Mouse (Mus musculus): Measurements from ENCODE around the gene 4930524B15Rik.
"Not testable (repeated sequence)": the region's sequence is repeated elsewhere in the genome, so short reads cannot be mapped to it uniquely, and the experiment has no call there.

Gene 4930524B15Rik

GRCm38 (mm10) chr11:31965256-31966134 is at the start of gene 4930524B15Rik:
Gene 4930524B15Rik, plus strand, starts transcription at chr11:31965592.
- DNase-seq, result peak; percentile 19

- DNase-seq, result no peak
These were observed 47.6 kb upstream of the 4930524B15Rik start for GRCm38 (mm10) chr11:31917769-31918168.

- no peak for DNase-seq
These were observed 35.3 kb upstream of the 4930524B15Rik start for GRCm38 (mm10) chr11:31930051-31930450.

- no peak for DNase-seq
These were observed 29.7 kb upstream of the 4930524B15Rik start for GRCm38 (mm10) chr11:31935652-31936051.

GRCm38 (mm10) chr11:31936910-31937525 is 28.4 kb upstream of the 4930524B15Rik start:
- no peak for DNase-seq

GRCm38 (mm10) chr11:31940898-31941639 is 24.3 kb upstream of the 4930524B15Rik start:
- no peak for DNase-seq

GRCm38 (mm10) chr11:31941640-31942638 is 23.5 kb upstream of the 4930524B15Rik start:
- DNase-seq, result peak; percentile 24

GRCm38 (mm10) chr11:31945471-31945870 is 19.9 kb upstream of the 4930524B15Rik start:
- DNase-seq, result no peak

- DNase-seq, result no peak
These were observed 16.7 kb upstream of the 4930524B15Rik start for GRCm38 (mm10) chr11:31948462-31949330.

- DNase-seq, result peak; percentile 82
These were observed 16.0 kb upstream of the 4930524B15Rik start for GRCm38 (mm10) chr11:31949331-31949785.

GRCm38 (mm10) chr11:31960071-31960470 is 5.3 kb upstream of the 4930524B15Rik start:
- no peak for DNase-seq

- no peak for DNase-seq
These were observed 1.4 kb upstream of the 4930524B15Rik start for GRCm38 (mm10) chr11:31963993-31964392.

GRCm38 (mm10) chr11:31974132-31974531 is 8.7 kb downstream of the 4930524B15Rik start:
- no peak for DNase-seq

GRCm38 (mm10) chr11:31974826-31975225 is 9.4 kb downstream of the 4930524B15Rik start:
- no peak for DNase-seq

GRCm38 (mm10) chr11:31975678-31976077 is 10.3 kb downstream of the 4930524B15Rik start:
- DNase-seq, result no peak

- DNase-seq, result no peak
These were observed 10.7 kb downstream of the 4930524B15Rik start for GRCm38 (mm10) chr11:31976137-31976536.

GRCm38 (mm10) chr11:31980089-31980488 is 14.7 kb downstream of the 4930524B15Rik start:
- not testable (repeated sequence) for DNase-seq

GRCm38 (mm10) chr11:31981830-31982229 is 16.4 kb downstream of the 4930524B15Rik start:
- no peak for DNase-seq

GRCm38 (mm10) chr11:31982247-31982943 is 17.0 kb downstream of the 4930524B15Rik start:
- DNase-seq, result not testable (repeated sequence)

- no peak for DNase-seq
These were observed 17.9 kb downstream of the 4930524B15Rik start for GRCm38 (mm10) chr11:31983249-31983648.

All from lung, postnatal 14 days (tissue).